ENCODE assay signal across 19 mouse cellular contexts in genomic region chr2:31202357-31202756, GRCm38 (mm10). TPM values are rescaled to one million over a fixed set of nuclear protein-coding genes. Genes with fewer than 3 reads are reported as not detected.
DNase-seq lines count a peak whose midpoint lies in the region; ATAC-seq and TF ChIP-seq lines count a peak whose summit lies in the region.
"Had no signal": no experiment of that assay in that cellular context is flagged by ENCODE, and none has a peak within 500 bp of the region (broad histone marks: within the 10 kb centered on the region; RNA-seq: fewer than 3 reads in every experiment).

No protein-coding gene starts in this region.

- no peak for DNase-seq in heart, postnatal 4 days
- DNase-seq in liver, embryonic 11.5 days (ENCODE audit: low spot score), result no peak
- no peak for DNase-seq in liver
- DNase-seq in lung, postnatal 36 days, result no peak
- DNase-seq: cerebellum, adult 8-10 months; forebrain, postnatal 0 days; gastrocnemius, adult 2 months; kidney, adult 18-20 months; retina, postnatal 1 day; thymus, adult 2 months had no signal

- peak overlapping the region; percentile 77 for H3K27ac ChIP-seq in heart, embryonic 15.5 days
- H3K27ac ChIP-seq in liver, embryonic 11.5 days (ENCODE audit: low read depth, low read length), result peak overlapping the region; percentile 1; the same call in 1 of the 2 replicates
- peak overlapping the region; percentile 84 for H3K27ac ChIP-seq in intestine, postnatal 0 days (ENCODE audit: low read depth, low read length)
- H3K27ac ChIP-seq: left cerebral cortex, adult 2 months; limb, embryonic 13.5 days; neural tube, embryonic 15.5 days had no signal

- H3K4me3 ChIP-seq in heart, embryonic 15.5 days, result no peak overlapping the region
- no peak overlapping the region for H3K4me3 ChIP-seq in liver, embryonic 11.5 days (ENCODE audit: low read depth, low read length)
- no peak overlapping the region for H3K4me3 ChIP-seq in intestine, postnatal 0 days (ENCODE audit: low read depth, low read length)
- H3K4me3 ChIP-seq: erythroblast, embryonic 14.5 days; gastrocnemius, adult 2 months; layer of hippocampus, adult 2 months; left cerebral cortex, adult 2 months; limb, embryonic 13.5 days; neural tube, embryonic 15.5 days had no signal

- H3K4me2 ChIP-seq in heart, embryonic 15.5 days, result no peak overlapping the region
- no peak overlapping the region for H3K4me2 ChIP-seq in liver, embryonic 11.5 days
- H3K4me2 ChIP-seq in intestine, postnatal 0 days (replicated peaks; ENCODE audit: low read depth), result no peak overlapping the region
- H3K4me2 ChIP-seq: limb, embryonic 13.5 days; neural tube, embryonic 15.5 days had no signal

- no peaks in the 10 kb centered on the region for H3K9me3 ChIP-seq in heart, embryonic 15.5 days (replicated peaks)
- H3K9me3 ChIP-seq in liver, embryonic 11.5 days (ENCODE audit: control insufficient read depth, low read length), result no peaks in the 10 kb centered on the region
- H3K9me3 ChIP-seq in intestine, postnatal 0 days (ENCODE audit: control insufficient read depth), result no peaks in the 10 kb centered on the region
- H3K9me3 ChIP-seq: limb, embryonic 13.5 days; neural tube, embryonic 15.5 days had no signal

- H3K27me3 ChIP-seq in heart, embryonic 15.5 days, result no peaks in the 10 kb centered on the region
- H3K27me3 ChIP-seq in liver, embryonic 11.5 days (replicated peaks; ENCODE audit: control insufficient read depth, insufficient read depth, low read length), result no peaks in the 10 kb centered on the region
- no peaks in the 10 kb centered on the region for H3K27me3 ChIP-seq in intestine, postnatal 0 days (replicated peaks; ENCODE audit: control insufficient read depth, insufficient read depth, low read length)
- H3K27me3 ChIP-seq: limb, embryonic 13.5 days; neural tube, embryonic 15.5 days had no signal

- WGBS in heart, embryonic 15.5 days, result 50% methylated on average over 3 of the region's 3 CpGs
- WGBS in liver, embryonic 11.5 days, result 47% methylated on average over 3 of the region's 3 CpGs
- WGBS in intestine, postnatal 0 days, result 30% methylated on average over 3 of the region's 3 CpGs

- peaks cover 6% of the 10 kb centered on the region; the same call in 1 of the 2 replicates for H3K36me3 ChIP-seq in heart, embryonic 15.5 days
- peaks cover 3% of the 10 kb centered on the region; the same call in 1 of the 2 replicates for H3K36me3 ChIP-seq in liver, embryonic 11.5 days (ENCODE audit: control insufficient read depth, insufficient read depth, low read length)
- H3K36me3 ChIP-seq in intestine, postnatal 0 days (ENCODE audit: control insufficient read depth, insufficient read depth), result peaks cover 51% of the 10 kb centered on the region

- no peak for TF ChIP-seq CTCF in intestine, postnatal 0 days (IDR thresholded peaks at IDR 0.05; ENCODE audit: low read depth)

- peaks cover 79% of the 10 kb centered on the region for H3K4me1 ChIP-seq in heart, embryonic 15.5 days (replicated peaks)
- peaks cover 5% of the 10 kb centered on the region for H3K4me1 ChIP-seq in liver, embryonic 11.5 days (replicated peaks; ENCODE audit: control insufficient read depth, insufficient read depth, low read length)
- H3K4me1 ChIP-seq in intestine, postnatal 0 days (replicated peaks; ENCODE audit: control insufficient read depth, insufficient read depth, low read length), result no peaks in the 10 kb centered on the region

- ATAC-seq in heart, embryonic 15.5 days (replicated peaks; ENCODE audit: insufficient number of reproducible peaks, insufficient read depth, low FRiP score, low read depth), result no peak
- no peak for ATAC-seq in liver, embryonic 11.5 days (replicated peaks; ENCODE audit: low FRiP score)
- peak; percentile 29 for ATAC-seq in intestine, postnatal 0 days
- no peak for ATAC-seq in monocyte, adult 5-6 weeks (replicated peaks; ENCODE audit: insufficient number of reproducible peaks, low FRiP score, low TSS enrichment, poor library complexity, severe bottlenecking)
- ATAC-seq: CD4-positive, CD25-positive, alpha-beta regulatory T cell, adult 4 months; forebrain, postnatal 0 days had no signal

- H3K9ac ChIP-seq in heart, embryonic 15.5 days, result 0 out of 2 replicates have a peak overlapping the region, but pooled peaks have one; percentile 14
- H3K9ac ChIP-seq in liver, embryonic 11.5 days (ENCODE audit: low read depth, low read length), result no peak overlapping the region
- no peak overlapping the region for H3K9ac ChIP-seq in intestine, postnatal 0 days (ENCODE audit: low read depth, low read length)
- H3K9ac ChIP-seq: forebrain, postnatal 0 days; limb, embryonic 13.5 days; neural tube, embryonic 15.5 days had no signal

RNA-seq across cellular contexts. Expression of gene Ncs1, which starts 43.3 kb away (rescaled TPM):
- 33.7 and 35.1 TPM in 2 replicates for polyA plus RNA-seq in heart, embryonic 15.5 days (2015; fragmentation: Nextera tagmentation; extraction: Ambion mirVana)
- 10 to 100 TPM; 23.8 to 34.2 TPM for total RNA-seq in heart, postnatal 4 days (2021)
- 8.5 and 11.3 TPM in 2 replicates for polyA plus RNA-seq in liver, embryonic 11.5 days (2014; fragmentation: Nextera tagmentation; extraction: Ambion mirVana)
- 8.4 and 8.5 TPM in 2 replicates for polyA plus RNA-seq in intestine, postnatal 0 days (2015; fragmentation: Nextera tagmentation; extraction: Ambion mirVana)
- not detected in 3 replicates for total RNA-seq in monocyte, adult 5-6 weeks (2017)
- polyA plus RNA-seq: erythroblast, embryonic 14.5 days had no signal

RNA-seq across cellular contexts. Expression of gene Gpr107, which starts 50.2 kb away (rescaled TPM):
- polyA plus RNA-seq in heart, embryonic 15.5 days (2015; fragmentation: Nextera tagmentation; extraction: Ambion mirVana), result 26.4 and 31.0 TPM in 2 replicates
- 10 to 100 TPM; 41.6 to 43.0 TPM for total RNA-seq in heart, postnatal 4 days (2021)
- polyA plus RNA-seq in liver, embryonic 11.5 days (2014; fragmentation: Nextera tagmentation; extraction: Ambion mirVana), result 17.3 and 21.5 TPM in 2 replicates
- 46.8 and 48.3 TPM in 2 replicates for polyA plus RNA-seq in intestine, postnatal 0 days (2015; fragmentation: Nextera tagmentation; extraction: Ambion mirVana)
- total RNA-seq in monocyte, adult 5-6 weeks (2017), result 31.3 to 44.8 TPM (median 35.7 TPM) in 3 replicates

Comparison
In these comparisons a context has a peak if more than half of its experiments do, and no peak if none do; other contexts are left out.
1. H3K27ac ChIP-seq: peak in every context shown above with its lines; median percentile 84 in intestine, postnatal 0 days; 77 in heart, embryonic 15.5 days; 1 in liver, embryonic 11.5 days.